Mouse (Mus musculus): ENCODE data around the gene Esrra.
"Not testable (repeated sequence)": the region's sequence is repeated elsewhere in the genome, so short reads cannot be mapped to it uniquely, and the experiment has no call there.

Esrra gene

GRCm38 (mm10) chr19:6895608-6896305 is 25.9 kb downstream of the Esrra start:
- not testable (repeated sequence) for DNase-seq

GRCm38 (mm10) chr19:6893731-6894451 is 27.7 kb downstream of the Esrra start:
- DNase-seq, result no peak

DNA sequence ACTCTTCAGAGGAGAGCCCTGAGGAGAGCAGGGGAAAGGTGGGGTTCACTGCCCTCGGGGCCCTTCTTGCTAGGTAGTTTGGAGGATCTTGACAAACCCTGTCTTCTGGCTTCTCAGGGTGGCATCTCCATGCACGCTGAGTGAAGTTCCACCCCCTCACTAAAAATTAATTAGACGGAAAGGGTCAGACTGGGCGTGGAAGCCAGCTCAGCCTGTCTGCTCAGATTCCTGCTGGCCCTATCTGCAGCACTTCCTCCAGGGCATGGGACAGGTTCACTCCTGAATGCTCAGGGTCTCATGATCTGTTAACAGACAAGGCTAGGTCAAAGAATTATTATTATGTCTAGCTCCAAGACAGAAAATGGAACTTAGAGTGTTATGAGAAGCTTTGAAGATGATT is 29.1 kb downstream of the Esrra start:
- no peak for DNase-seq

DNA sequence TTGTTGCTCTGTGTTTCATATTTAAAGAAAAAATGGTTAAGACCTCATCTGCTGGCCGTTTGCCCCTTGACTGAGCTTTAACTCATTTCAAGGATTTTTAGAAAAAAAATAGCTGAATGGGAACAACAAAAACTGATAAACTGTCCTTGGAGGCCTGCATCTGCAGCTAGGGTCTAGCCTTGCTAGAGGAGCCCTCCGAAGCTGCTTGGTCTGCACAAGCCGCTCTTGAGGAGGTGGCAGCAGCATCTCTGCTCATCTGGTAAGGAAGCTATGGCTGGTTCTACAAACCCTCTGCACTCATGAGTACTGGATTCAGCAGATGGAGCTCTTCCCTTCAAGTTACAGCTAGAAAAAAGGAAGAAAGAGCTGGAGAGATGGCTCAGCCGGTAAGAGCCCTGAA is 43.6 kb downstream of the Esrra start:
- no peak for DNase-seq

DNA sequence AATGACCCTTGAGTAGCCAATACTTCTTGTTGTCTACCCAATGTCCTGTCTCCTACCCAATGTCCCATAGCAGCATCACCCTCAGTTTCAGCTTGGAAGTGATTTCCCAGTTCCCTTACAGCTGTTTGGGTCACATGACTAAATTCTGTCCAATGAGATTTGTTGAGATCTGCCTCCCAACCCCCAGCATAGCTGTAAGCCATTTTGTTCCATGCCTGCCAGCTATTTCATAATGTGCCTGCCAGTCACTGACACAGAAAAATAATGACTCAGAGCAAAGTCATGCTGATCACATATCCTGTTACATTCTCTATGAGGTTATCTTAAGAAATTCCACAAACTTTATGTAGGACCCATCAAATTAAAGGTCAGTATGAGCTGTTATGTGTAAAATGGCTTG is 44.8 kb downstream of the Esrra start:
- no peak for DNase-seq

DNA sequence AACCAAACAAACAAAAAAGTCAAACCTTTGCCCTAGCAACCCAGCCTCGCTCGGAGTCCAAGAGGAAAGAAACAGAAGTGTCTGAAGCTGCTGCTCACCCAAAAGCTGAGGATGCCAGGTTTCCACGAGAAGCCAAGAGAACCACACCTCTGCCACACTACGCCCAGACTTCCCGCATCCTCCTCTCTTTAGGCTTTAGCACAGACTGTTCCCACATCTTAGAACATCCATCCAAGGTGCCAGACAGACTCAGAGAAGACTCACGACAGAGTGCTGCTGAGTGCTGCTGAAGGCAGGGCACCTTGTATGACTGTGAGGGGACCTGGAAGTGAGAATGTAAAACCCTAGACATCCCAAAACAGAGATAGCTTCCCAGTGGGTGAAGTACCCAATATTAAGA is 45.8 kb downstream of the Esrra start:
- DNase-seq, result no peak

DNA sequence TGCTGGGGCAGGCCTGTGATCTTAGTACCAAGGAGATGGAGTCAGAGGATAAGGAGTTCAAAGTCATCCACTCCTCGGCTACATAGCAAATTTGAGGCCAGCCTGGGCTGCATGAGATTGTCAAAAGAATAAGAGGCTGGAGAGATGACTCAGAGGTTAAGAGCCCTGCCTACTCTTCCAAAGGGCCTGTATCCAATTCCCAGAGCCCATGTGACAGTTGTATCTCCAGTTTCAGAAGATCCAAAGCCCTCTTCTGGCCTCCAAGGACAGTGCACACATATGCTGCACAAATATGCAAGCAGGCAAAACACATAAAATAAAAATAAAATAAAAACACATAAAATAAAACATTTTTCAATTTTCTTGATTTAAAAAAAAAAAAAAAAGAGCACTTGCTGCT is 47.4 kb downstream of the Esrra start:
- DNase-seq, result no peak

DNA sequence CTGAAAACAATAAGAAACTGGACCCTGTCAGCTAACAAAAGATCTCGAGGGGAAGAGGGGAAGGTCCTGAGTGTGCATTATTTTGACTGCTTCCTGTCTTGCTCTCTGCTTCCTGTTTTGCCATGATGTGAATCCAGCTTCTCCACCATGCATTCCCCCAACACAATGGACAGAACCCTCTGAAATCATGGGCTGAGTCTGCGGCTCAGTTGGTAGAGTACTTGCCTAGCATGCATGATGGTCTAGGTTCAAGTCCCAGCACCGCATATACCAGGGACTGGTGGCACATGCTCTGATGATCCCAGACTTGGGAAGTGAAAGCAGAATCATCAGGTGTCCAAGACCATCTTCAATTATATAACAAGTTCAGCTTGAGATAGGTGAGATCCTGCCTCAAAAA is 48.9 kb downstream of the Esrra start:
- DNase-seq, result no peak

DNA sequence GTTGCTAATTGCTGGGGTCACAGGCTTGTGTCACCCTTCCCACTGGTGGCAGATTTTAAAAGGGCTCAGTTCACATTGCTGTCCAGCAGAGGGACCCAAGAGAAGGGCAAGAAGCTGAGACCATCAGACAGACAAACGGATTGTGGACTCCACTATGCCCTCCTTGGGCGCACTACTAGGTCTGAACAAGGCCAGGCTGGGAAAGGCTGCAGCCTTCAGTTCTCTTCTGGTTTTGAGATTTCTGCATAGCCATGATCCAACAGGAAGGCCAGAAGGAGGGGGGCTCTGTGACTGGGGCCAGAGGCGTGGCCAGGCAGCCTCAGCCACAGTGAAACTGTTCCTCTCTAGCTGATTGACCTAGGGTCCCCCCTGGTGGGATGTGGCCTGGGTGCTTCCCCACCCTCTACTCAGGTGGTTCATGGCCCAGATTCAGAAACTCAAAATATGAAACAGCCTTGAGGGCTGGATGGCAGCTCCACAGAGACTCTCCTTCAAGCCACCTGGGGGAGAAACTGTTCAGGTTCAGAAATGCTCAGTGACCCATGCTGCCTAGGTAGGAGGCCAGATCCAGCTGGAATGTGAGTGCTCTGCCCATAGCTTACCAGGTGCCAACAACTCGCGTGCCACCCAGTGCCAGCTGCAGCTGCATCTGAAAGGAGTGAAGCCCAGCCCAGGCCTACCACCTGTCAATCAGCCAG is 49.9 kb downstream of the Esrra start:
- peak; percentile 54 to 63 for DNase-seq

GRCm38 (mm10) chr19:6869355-6869754 is 52.3 kb downstream of the Esrra start:
- peak; percentile 68 to 70 for DNase-seq

GRCm38 (mm10) chr19:6861451-6861850 is 60.2 kb downstream of the Esrra start:
- DNase-seq, result no peak

Measured in B cell, adult 2 months (primary cell).